Mouse (Mus musculus): ENCODE data around the gene Traf2.

The Traf2 gene

DNA sequence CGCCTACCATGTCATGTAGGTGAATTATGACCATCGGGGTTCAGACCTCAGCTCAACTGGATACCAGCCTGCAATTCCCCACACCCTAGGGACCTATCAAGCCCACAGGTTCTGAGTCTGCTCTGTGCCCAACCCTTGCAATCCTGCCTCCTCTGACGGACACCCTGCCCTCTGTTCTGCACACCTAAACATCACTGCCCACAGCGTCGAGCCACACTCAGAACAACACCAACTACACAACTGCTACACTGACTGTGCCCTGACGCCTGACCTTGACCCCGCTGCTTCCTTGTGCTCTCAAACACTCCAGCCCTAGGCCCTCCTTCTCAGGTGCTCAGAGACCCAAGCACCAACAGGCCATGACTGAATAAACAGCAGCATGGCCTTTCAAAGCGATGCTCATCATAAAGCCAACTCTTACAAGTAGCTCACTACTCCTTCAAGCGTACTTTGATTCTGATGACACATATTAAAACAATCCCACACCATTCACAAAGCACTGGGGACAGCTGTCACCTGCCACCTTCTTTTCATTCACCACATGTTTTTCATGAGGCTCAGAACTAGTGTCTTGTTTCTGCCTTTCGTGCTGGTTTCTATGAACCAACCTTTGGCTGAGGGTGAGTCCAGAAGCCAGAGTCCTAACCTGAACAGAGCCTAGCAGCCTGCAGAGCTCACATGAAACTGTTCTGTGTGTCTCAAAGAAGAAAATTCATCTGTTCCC is 4.9 kb downstream of the Traf2 start:
- DNase-seq = no peak

DNA sequence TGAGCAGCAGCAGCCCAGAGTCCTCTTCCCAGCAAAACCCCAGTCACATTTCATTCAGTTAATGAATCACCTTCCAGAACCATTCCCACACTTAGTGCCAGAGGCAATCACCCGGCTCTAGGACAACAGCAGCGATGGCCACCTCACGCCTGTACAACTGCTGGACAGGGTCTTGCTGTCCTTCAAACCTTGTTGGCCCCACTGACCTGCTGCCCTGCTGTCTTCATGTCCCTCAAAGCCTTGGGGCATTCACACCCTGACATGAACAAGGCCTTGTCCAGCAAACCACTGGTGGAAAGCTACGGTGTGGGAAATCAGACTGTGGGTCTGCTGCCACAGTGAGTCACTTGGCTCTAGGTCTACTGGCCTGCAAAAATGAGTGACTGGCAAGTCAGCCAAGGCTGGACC is 6.2 kb downstream of the Traf2 start:
- no peak for DNase-seq

DNA sequence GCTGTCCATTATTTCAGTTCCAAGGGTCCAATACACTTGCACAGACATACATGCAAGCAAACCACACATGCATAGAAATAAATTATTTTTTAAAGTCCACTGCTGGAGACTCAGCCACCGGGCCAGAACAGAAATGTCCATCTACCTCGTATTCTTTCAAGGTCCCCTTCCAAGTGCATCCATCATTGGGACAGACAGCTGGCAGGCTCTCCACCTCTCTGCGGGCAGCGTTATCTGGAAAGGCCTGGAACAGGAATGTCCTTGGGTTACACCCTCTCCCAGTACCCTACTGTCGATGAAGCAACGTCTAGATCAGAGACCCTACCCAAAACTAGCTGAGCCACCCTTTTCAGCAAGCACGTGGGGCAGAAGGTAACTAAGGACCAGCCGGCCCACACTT is 10.2 kb downstream of the Traf2 start:
- DNase-seq = no peak

- DNase-seq = no peak
Measured at GRCm38 (mm10) chr2:25534866-25535182, 11.9 kb downstream of the Traf2 start.

GRCm38 (mm10) chr2:25534178-25534865 is 12.4 kb downstream of the Traf2 start:
- no peak for DNase-seq

DNA sequence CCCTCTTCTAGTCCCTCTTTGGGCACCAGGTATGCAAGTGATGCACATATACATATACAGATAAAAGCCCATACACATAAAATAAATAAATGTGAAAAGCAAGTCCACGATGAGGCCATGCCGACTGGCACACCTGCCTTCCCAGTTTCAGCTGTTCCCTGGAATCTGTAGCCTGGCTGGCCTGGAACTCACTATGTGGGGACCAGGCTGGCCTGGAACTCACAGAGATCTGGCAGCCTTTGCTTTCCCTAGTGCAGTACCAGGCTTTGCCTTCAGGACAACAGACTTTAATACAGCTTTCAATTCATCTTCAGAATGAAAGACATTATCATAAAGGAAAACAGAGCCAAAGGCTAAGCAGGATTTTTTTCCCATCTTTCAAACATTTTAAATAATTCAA is 13.0 kb downstream of the Traf2 start:
- DNase-seq = no peak

GRCm38 (mm10) chr2:25526510-25527302 is 20.0 kb downstream of the Traf2 start:
- DNase-seq = no peak

DNA sequence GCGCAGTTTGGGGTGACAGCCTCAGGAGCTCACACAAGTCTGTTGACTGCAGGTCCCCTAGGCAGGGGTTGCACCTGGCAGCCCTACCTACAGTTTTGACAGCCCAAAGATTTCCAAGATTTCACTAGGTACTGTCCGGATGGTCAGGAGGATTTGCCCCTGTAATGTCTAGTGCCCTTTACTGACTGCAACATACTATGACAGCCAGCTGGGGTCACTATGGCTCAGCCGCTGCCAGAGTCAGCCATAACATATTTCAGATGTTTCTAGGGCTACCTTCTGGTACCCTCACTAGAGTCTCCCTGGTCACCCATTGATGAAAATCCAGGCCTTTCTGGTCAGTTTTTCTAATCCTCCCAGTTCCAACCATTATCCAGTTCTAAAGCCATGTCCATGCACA is 36.8 kb downstream of the Traf2 start:
- peak; percentile 11 for DNase-seq

DNA sequence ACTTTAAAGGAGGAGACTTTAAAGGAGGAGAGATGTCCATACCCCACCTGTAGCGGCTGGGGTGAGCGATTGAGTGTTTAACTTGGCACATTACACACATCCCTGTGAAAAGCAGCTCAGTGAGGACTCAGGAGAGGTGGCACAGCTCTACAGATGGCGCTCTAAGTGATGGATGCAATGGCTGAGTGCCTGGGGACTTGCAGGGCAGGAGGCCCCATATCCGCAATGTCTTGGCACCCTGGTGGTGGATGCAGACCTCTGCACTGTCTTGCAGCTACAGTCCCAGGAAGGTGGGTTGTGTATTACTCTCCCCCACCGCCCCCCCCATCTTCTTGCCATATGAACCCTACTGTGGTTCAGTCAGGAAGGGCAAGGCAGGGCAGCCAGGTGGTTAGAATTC is 39.8 kb downstream of the Traf2 start:
- peak; percentile 57 for DNase-seq

DNA sequence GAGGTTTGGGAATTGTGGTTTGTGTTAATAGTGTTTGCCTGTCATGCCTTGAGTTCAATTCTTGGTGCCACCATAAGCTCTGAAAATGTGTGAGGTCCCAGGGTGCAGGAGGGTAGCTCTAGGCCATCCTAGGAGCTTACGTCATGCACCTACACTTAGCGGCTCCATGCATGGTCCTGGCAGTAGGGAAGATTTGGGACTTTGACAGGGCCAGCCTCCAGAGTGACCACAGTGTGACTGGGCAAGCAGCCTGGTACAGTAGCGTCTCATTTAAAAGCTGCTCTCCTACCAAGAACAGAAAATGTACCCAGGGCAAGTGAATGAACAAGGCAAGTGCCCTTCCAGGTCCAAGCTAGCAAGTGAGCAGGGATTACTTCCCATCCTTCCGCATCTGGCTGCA is 40.9 kb downstream of the Traf2 start:
- no peak for DNase-seq

- no peak for DNase-seq
Measured at GRCm38 (mm10) chr2:25505000-25505399, 41.7 kb downstream of the Traf2 start.

DNA sequence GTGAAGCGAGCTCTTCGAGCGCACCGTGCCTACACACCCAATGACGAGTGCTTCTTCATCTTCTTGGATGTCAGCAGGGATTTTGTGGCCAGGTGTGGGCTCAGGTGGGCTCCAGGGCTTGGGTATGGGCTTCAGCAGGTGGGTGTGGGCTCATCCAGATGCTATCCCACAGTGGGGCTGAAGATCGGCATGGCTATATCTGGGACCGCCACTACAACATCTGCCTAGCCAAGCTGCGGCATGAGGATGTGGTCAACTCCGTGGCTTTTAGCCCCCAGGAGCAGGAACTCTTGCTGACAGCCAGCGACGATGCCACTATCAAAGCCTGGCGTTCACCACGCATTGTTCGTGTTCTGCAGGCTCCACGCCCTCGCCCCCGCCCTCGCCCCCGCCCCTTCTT is 42.2 kb downstream of the Traf2 start:
- DNase-seq = no peak

DNA sequence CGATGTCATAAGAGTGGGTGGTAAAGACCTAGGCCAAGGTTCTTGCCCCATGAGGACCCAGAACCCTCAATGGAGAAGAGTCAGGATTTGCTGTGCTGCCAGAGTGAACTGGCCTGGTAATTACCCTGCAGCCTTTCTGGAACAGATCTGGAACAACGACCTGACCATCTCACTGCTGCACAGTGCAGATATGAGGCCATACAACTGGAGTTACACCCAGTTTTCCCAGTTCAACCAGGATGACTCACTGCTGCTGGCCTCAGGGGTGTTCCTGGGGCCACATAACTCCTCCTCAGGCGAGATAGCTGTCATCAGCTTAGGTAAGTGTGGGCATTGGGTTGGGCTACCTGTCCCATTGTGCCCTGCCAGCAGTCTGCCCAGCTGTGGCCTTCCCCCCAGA is 44.0 kb downstream of the Traf2 start:
- DNase-seq = no peak

- DNase-seq = peak; percentile 18
Measured at GRCm38 (mm10) chr2:25501593-25502486, 44.9 kb downstream of the Traf2 start, which contains the start of gene C8g. TSS of gene C8g (minus strand) at chr2:25501719.

DNA sequence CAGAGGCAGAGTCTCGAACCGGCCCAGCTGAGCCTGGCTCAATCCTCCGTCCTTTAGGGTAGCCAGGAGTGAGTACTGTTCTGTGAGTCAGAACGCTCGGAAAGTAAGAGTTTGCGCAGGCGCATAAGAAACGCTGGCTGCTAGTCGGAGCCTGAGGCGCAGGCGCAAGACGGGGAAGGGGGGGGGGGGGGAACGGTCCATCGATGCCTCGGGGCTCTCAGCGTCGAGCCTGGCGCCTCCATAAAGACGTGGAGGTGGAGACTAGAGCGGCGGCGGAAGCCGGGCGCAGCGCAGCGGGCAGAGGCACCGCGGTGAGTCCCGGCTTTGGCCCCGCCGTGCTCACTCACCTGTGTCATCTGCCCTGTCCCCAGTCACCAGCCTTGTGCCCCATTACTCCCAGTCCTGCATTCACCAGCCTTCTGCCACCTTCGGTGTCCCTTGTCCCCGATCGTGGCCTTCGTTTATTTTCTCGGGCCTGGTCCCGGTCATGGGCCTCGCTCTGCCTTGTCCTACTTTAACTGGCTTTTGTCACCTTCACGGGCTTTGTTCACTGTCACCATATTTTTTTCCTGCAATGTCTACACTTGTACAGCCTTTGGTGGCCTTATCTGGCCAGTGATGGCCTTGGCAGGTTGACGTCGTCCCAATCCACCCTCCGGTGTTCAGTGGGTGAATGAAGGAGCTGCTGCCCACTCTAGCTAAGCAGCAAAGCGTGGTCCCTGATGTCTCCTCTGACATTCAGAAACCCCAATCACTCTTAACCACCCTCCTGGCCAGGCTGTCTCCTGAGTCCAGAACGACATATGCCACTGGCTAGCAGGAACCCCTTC is 45.9 kb downstream of the Traf2 start, which contains the start of gene Fbxw5:
Fbxw5 (plus strand) TSS at position 175 of the 830 bp plus-strand sequence.
- DNase-seq = peak; percentile 97

GRCm38 (mm10) chr2:25500071-25500575 is 46.6 kb downstream of the Traf2 start:
- DNase-seq = no peak

- DNase-seq = no peak
Measured at GRCm38 (mm10) chr2:25498622-25499478, 47.9 kb downstream of the Traf2 start.

DNA sequence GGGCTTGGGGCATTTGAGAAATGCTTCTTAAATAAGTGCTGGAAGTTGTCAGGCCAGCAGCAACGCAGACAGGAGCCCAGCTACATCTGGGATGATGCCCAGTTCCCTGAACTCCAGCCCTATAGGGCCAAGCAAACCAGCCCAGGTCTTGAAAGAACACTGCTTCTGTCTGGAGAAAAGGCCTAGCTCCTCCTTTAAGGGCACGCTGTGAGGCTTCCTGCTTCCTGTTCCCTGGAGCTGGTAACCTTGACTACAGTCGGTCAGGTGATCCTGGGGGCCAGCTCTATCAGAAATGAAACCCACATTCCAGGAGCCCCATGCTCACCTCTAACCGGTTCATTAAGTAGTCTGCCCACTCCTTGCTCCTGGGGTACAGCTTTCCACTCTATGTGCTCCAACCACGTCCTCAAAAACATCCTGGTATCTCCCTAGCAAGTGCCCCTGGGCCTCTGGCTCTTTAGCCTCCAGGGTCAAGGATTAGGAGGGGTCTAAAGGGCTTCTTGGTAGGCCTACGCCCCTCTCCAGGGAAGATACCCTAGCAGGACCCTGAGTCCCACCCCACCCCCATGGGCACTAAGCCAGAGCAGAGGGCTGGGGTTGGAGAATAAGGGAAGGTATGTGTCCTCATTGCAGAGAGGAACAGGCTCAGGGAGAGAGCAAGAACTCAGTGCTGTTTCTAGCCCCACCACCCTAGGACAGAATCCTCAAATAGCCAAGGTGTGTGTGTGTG is 48.7 kb downstream of the Traf2 start:
- DNase-seq = no peak

DNA sequence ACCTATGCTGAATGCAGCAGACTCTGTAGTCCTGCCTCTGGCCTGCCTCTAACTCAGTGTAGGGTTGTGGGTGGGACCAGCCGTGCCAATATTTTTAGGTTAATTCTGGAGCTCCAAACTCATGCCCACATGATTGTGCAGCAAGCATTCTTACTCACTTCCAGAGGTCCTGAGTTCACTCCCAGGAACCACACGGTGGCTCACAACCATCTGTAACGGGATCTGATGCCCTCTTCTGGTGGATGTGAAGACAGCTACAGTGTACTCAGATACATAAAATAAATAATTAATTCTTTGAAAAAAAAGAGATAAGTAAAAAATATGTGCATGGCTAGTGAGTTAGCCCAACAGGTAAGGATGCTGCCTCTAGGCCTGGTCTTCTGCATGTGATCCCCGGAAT is 50.3 kb downstream of the Traf2 start:
- DNase-seq = peak; percentile 71

- DNase-seq = no peak
Measured at GRCm38 (mm10) chr2:25493476-25493961, 53.2 kb downstream of the Traf2 start, which contains the start of gene Lcn12. TSS of gene Lcn12 (minus strand) at chr2:25493911.
